8 mouse cellular contexts compared by ENCODE assay signal in genomic region chr13:59547716-59548115, GRCm38 (mm10). TPM values are rescaled to one million over a fixed set of nuclear protein-coding genes. Genes with fewer than 3 reads are reported as not detected.
A peak's percentile ranks its signal among the peaks of the same experiment; 100 is the strongest.
DNase-seq lines count a peak whose midpoint lies in the region.

No protein-coding gene starts in this region.

- DNase-seq in adrenal gland, adult 2 months = peak; percentile 10
- DNase-seq in adrenal gland, adult 18-20 months (ENCODE audit: low spot score in 2 of 2) = no peak
- peak; percentile 69 for DNase-seq in left cerebral cortex, postnatal 4 days
- DNase-seq in left cerebral cortex, postnatal 10 days (ENCODE audit: extremely low spot score in 1 of 2, low spot score in 2 of 2) = no peak
- DNase-seq in heart, postnatal 25 days (ENCODE audit: low spot score) = peak; percentile 8
- peak; percentile 30 for DNase-seq in lung, postnatal 36 days
- no peak for DNase-seq in right cerebral cortex, postnatal 14 days
- no peak for DNase-seq in left cerebral cortex, postnatal 36 days (ENCODE audit: low spot score in 2 of 2)

- intact Hi-C loops in left cerebral cortex, postnatal 4 days (cut with DNase I) = no loop called here
- intact Hi-C loops in left cerebral cortex, postnatal 10 days (cut with DNase I) = no loop called here
- intact Hi-C loops in heart, postnatal 25 days (cut with DNase I) = no loop called here
- intact Hi-C loops in left cerebral cortex, postnatal 36 days (cut with DNase I) = no loop called here

RNA-seq across cellular contexts. Expression of gene Agtpbp1, which starts 37.3 kb away (rescaled TPM):
- 10 to 100 TPM; 38.9 to 45.7 TPM for total RNA-seq in adrenal gland, adult 2 months (2021)
- 2.9 and 4.3 TPM in 2 replicates for polyA plus RNA-seq in adrenal gland, adult 2 months (2012; rRNA removed)
- 10 to 100 TPM; 35.6 to 46.0 TPM for total RNA-seq in adrenal gland, adult 18-20 months (2021)
- 100 to 1,000 TPM; 329 to 336 TPM for total RNA-seq in left cerebral cortex, postnatal 4 days (2021)
- total RNA-seq in left cerebral cortex, postnatal 10 days (2021) = 100 to 1,000 TPM; 390 to 408 TPM
- total RNA-seq in heart, postnatal 25 days (2021) = 100 to 1,000 TPM; 143 to 166 TPM
- 100 to 1,000 TPM; 340 to 342 TPM for total RNA-seq in left cerebral cortex, postnatal 36 days (2021)

RNA-seq across cellular contexts. Expression of gene Naa35, which starts 37.3 kb away (rescaled TPM):
- total RNA-seq in adrenal gland, adult 2 months (2021) = 10 to 100 TPM; 52.4 to 63.3 TPM
- 12.4 and 17.6 TPM in 2 replicates for polyA plus RNA-seq in adrenal gland, adult 2 months (2012; rRNA removed)
- total RNA-seq in adrenal gland, adult 18-20 months (2021) = 10 to 100 TPM; 68.8 to 70.2 TPM
- total RNA-seq in left cerebral cortex, postnatal 4 days (2021) = 100 to 1,000 TPM; 129 to 143 TPM
- 100 to 1,000 TPM in 1 of 2 experiments, 10 to 100 TPM in 1; 99.0 to 107 TPM for total RNA-seq in left cerebral cortex, postnatal 10 days (2021)
- total RNA-seq in heart, postnatal 25 days (2021) = 10 to 100 TPM; 78.6 to 96.1 TPM
- 10 to 100 TPM; 81.2 to 93.5 TPM for total RNA-seq in left cerebral cortex, postnatal 36 days (2021)

Comparison
In these comparisons a context has a peak if more than half of its experiments do, and no peak if none do; other contexts are left out.
1. DNase-seq: peak in adrenal gland, adult 2 months (single experiment), left cerebral cortex, postnatal 4 days (single experiment), heart, postnatal 25 days (single experiment) and lung, postnatal 36 days (single experiment); none in adrenal gland, adult 18-20 months (0 of 2), left cerebral cortex, postnatal 10 days (0 of 2), right cerebral cortex, postnatal 14 days (single experiment) and left cerebral cortex, postnatal 36 days (0 of 2).